Mouse (Mus musculus) left cerebral cortex, postnatal 25 days (tissue): ENCODE results near the gene C4bp. TPM values are rescaled to one million over a fixed set of nuclear protein-coding genes. Genes with fewer than 3 reads are reported as not detected.

Experiments used
- total RNA-seq, 2 experiments: library from RNA; stranded (reverse); gene quantifications; 2 replicates each; pipeline ENCODE4 v1.2.3; 2021

Gene C4bp
- total RNA-seq, 2 experiments from 2014 or later: not detected

Other genes starting within 250 kb of the C4bp start
- not detected for gene Cd55b, start 238.6 kb downstream of the C4bp start, total RNA-seq
- gene Cd55, start 198.9 kb downstream of the C4bp start, total RNA-seq: 1 to 10 TPM; 6.1 to 6.6 TPM
- not detected for gene Zp3r, start 32.0 kb downstream of the C4bp start, total RNA-seq
- gene Gm29427, start 54.2 kb upstream of the C4bp start, total RNA-seq: not detected
- 10 to 100 TPM; 16.2 to 16.9 TPM for gene Yod1, start 55.7 kb upstream of the C4bp start, total RNA-seq
- 10 to 100 TPM; 37.6 to 48.4 TPM for gene Pfkfb2, start 67.6 kb upstream of the C4bp start, total RNA-seq
- gene AA986860, start 70.3 kb upstream of the C4bp start, total RNA-seq: 1 to 10 TPM; 1.8 TPM
- not detected for gene Fcamr, start 139.3 kb upstream of the C4bp start, total RNA-seq
- gene Pigr, start 165.1 kb upstream of the C4bp start, total RNA-seq: not detected
- not detected for gene Fcmr, start 204.0 kb upstream of the C4bp start, total RNA-seq
- gene Il24, start 225.8 kb upstream of the C4bp start, total RNA-seq: not detected
- gene Il20, start 249.8 kb upstream of the C4bp start, total RNA-seq: not detected